Mouse (Mus musculus) adrenal gland, adult 18-20 months (tissue): Measurements from ENCODE around the gene Gon7. TPM values are rescaled to one million over a fixed set of nuclear protein-coding genes. Genes with fewer than 3 reads are reported as not detected.

Source experiments
- DNase-seq, 2 experiments: peaks; one replicate each; pipeline ENCODE4 v3.0.0; 2021 to 2022; ENCODE audit warnings: low spot score in 2 of 2
- total RNA-seq, 2 experiments: library from RNA; stranded (reverse); gene quantifications; 1 replicate in 1 of 2; 2 replicates in 1 of 2; pipeline ENCODE4 v1.2.3; 2021

Gene Gon7
- total RNA-seq, 2 experiments from 2014 or later: 15.8 to 20.9 TPM

- DNase-seq: peak; percentile 87
Measured at GRCm38 (mm10) chr12:102743589-102744574, 13.7 kb downstream of the Gon7 start, which contains the start of the genes Moap1 and Tmem251. Moap1 (minus strand) TSS chr12:102743661. Tmem251 (plus strand) TSS chr12:102743762.

- no peak for DNase-seq
Measured at GRCm38 (mm10) chr12:102743036-102743588, 14.5 kb downstream of the Gon7 start.

- DNase-seq: no peak
Measured at GRCm38 (mm10) chr12:102742056-102742455, 15.5 kb downstream of the Gon7 start.

- DNase-seq: no peak
Measured at GRCm38 (mm10) chr12:102740285-102740684, 17.3 kb downstream of the Gon7 start.

- no peak for DNase-seq
Measured at GRCm38 (mm10) chr12:102739096-102739495, 18.5 kb downstream of the Gon7 start.

- peak; percentile 55 to 71 for DNase-seq
Measured at GRCm38 (mm10) chr12:102733381-102733780, 24.2 kb downstream of the Gon7 start.

- no peak for DNase-seq
Measured at GRCm38 (mm10) chr12:102730798-102731619, 26.6 kb downstream of the Gon7 start.

- DNase-seq: no peak
Measured at GRCm38 (mm10) chr12:102729855-102730797, 27.5 kb downstream of the Gon7 start.

- peak; percentile 45 to 50 for DNase-seq
Measured at GRCm38 (mm10) chr12:102725761-102726175, 31.8 kb downstream of the Gon7 start.

GRCm38 (mm10) chr12:102725146-102725545 lies 32.5 kb downstream of the Gon7 start:
- no peak for DNase-seq

- no peak for DNase-seq
Measured at GRCm38 (mm10) chr12:102723861-102724260, 33.7 kb downstream of the Gon7 start.

- no peak for DNase-seq
Measured at GRCm38 (mm10) chr12:102722966-102723365, 34.6 kb downstream of the Gon7 start.

- no peak for DNase-seq
Measured at GRCm38 (mm10) chr12:102722451-102722850, 35.2 kb downstream of the Gon7 start.

- DNase-seq: no peak
Measured at GRCm38 (mm10) chr12:102719552-102720315, 37.9 kb downstream of the Gon7 start.

GRCm38 (mm10) chr12:102714654-102715395 lies 42.8 kb downstream of the Gon7 start:
- DNase-seq: no peak

- DNase-seq: no peak
Measured at GRCm38 (mm10) chr12:102714116-102714515, 43.5 kb downstream of the Gon7 start.

- no peak for DNase-seq
Measured at GRCm38 (mm10) chr12:102713153-102713865, 44.3 kb downstream of the Gon7 start.

GRCm38 (mm10) chr12:102710851-102711375 lies 46.7 kb downstream of the Gon7 start:
- no peak for DNase-seq
